Mouse (Mus musculus): ENCODE results near the gene Cd44. TPM values are rescaled to one million over a fixed set of nuclear protein-coding genes. Genes with fewer than 3 reads are reported as not detected.

Cd44 gene
- polyA plus RNA-seq, 1 experiment, result 77.1 TPM

DNA sequence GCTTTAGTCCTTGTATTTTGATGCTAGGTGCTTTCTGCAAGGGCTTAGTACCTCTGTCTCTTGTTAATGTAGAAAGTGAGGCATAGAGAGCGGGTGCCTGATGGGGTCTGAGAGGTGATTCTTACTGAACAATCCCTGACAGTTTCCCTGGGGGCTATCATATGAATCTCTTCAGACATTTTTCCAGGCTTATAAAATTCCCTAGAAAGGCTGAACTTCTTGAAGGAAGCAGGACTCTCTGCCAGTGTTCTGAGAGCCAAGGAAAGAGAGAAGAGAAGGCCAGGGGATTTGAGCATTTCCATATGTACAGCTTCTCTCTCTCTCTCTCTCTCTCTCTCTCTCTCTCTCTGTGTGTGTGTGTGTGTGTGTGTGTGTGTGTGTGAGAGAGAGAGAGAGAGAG is 92.0 kb downstream of the Cd44 start:
- TF ChIP-seq REST (IDR thresholded peaks at IDR 0.05; ENCODE audit: insufficient read depth, insufficient read length), result no peak
- no peak for TF ChIP-seq MYOG (IDR thresholded peaks at IDR 0.05; ENCODE audit: control insufficient read depth in 1 of 3, insufficient read depth in 1 of 3, insufficient read length in 2 of 3, low read depth in 2 of 3)
- no peak for TF ChIP-seq TCF3 (IDR thresholded peaks at IDR 0.05; ENCODE audit: insufficient read length, low read depth)
- no peak for TF ChIP-seq POLR2A (IDR thresholded peaks at IDR 0.05; ENCODE audit: insufficient read length, low read depth)
- no peak for TF ChIP-seq MYOD1 (IDR thresholded peaks at IDR 0.05; ENCODE audit: control insufficient read depth in 1 of 3, insufficient read length in 2 of 3, low read depth in 2 of 3)
- TF ChIP-seq CEBPB (IDR thresholded peaks at IDR 0.05; ENCODE audit: insufficient read depth, poor library complexity, severe bottlenecking), result no peak
- no peak for TF ChIP-seq TCF12 (IDR thresholded peaks at IDR 0.05; ENCODE audit: insufficient read depth, poor library complexity, severe bottlenecking)
- no peak for TF ChIP-seq E2F4 (IDR thresholded peaks at IDR 0.05; ENCODE audit: insufficient read depth)
- no peak for TF ChIP-seq SRF (IDR thresholded peaks at IDR 0.05; ENCODE audit: control insufficient read depth, insufficient read length, low read depth)
- Histone ChIP-seq H3ac (ENCODE audit: control insufficient read depth, insufficient read length) (no peak overlapping the region), H3K79me2 (ENCODE audit: control insufficient read depth, insufficient read depth) (no peaks in the 10 kb centered on the region), H3K4me3 (no peak overlapping the region), H3K4me2 (ENCODE audit: low read depth) (no peak overlapping the region), H3K36me3 (ENCODE audit: control insufficient read depth, insufficient read depth) (peaks cover 30% of the 10 kb centered on the region), H3K27me3 (ENCODE audit: control insufficient read depth, insufficient read depth, insufficient read length) (no peaks in the 10 kb centered on the region)

DNA sequence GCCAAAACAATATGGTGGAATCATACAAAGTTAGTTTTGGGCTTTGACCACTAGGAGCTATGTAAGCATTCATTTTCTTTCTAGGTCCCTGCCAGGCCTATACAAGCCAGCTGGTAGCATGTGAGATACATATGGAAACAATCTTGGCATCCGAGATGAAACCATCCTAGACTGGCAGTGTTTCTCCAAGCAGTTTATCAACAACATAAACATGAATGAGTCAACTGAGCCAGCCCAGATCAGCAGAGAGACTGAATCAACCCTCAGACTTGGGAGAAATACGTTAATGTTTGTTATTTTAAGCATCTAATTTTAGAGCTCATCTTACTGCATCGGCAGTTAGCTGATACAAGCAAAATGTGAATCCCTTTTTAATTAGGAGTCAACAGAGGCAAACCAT is 93.8 kb downstream of the Cd44 start:
- no peak overlapping the region for H3K4me3 ChIP-seq
- no peaks in the 10 kb centered on the region for H3K79me2 ChIP-seq (ENCODE audit: control insufficient read depth, insufficient read depth)
- H3ac ChIP-seq (ENCODE audit: control insufficient read depth, insufficient read length), result no peak overlapping the region
- H3K4me2 ChIP-seq (ENCODE audit: low read depth), result no peak overlapping the region
- no peaks in the 10 kb centered on the region for H3K27me3 ChIP-seq (ENCODE audit: control insufficient read depth, insufficient read depth, insufficient read length)
- peaks cover 12% of the 10 kb centered on the region for H3K36me3 ChIP-seq (ENCODE audit: control insufficient read depth, insufficient read depth)
- TF ChIP-seq CEBPB (IDR thresholded peaks at IDR 0.05; ENCODE audit: insufficient read depth, poor library complexity, severe bottlenecking), result no peak
- TF ChIP-seq REST (IDR thresholded peaks at IDR 0.05; ENCODE audit: insufficient read depth, insufficient read length), result no peak
- no peak for TF ChIP-seq POLR2AphosphoS2 (IDR thresholded peaks at IDR 0.05; ENCODE audit: insufficient read length, low read depth)
- TF ChIP-seq MYOG (IDR thresholded peaks at IDR 0.05; ENCODE audit: control insufficient read depth in 1 of 3, insufficient read depth in 1 of 3, insufficient read length in 2 of 3, low read depth in 2 of 3), result no peak
- TF ChIP-seq POLR2A (IDR thresholded peaks at IDR 0.05; ENCODE audit: insufficient read length, low read depth), result no peak
- no peak for TF ChIP-seq TCF3 (IDR thresholded peaks at IDR 0.05; ENCODE audit: insufficient read length, low read depth)
- no peak for TF ChIP-seq MYOD1 (IDR thresholded peaks at IDR 0.05; ENCODE audit: control insufficient read depth in 1 of 3, insufficient read length in 2 of 3, low read depth in 2 of 3)
- TF ChIP-seq USF1 (IDR thresholded peaks at IDR 0.05; ENCODE audit: low read depth), result no peak
- no peak for TF ChIP-seq MAX (IDR thresholded peaks at IDR 0.05; ENCODE audit: low read depth)
- TF ChIP-seq TCF12 (IDR thresholded peaks at IDR 0.05; ENCODE audit: insufficient read depth, poor library complexity, severe bottlenecking), result no peak
- TF ChIP-seq E2F4 (IDR thresholded peaks at IDR 0.05; ENCODE audit: insufficient read depth), result no peak
- TF ChIP-seq SRF (IDR thresholded peaks at IDR 0.05; ENCODE audit: control insufficient read depth, insufficient read length, low read depth), result no peak

DNA sequence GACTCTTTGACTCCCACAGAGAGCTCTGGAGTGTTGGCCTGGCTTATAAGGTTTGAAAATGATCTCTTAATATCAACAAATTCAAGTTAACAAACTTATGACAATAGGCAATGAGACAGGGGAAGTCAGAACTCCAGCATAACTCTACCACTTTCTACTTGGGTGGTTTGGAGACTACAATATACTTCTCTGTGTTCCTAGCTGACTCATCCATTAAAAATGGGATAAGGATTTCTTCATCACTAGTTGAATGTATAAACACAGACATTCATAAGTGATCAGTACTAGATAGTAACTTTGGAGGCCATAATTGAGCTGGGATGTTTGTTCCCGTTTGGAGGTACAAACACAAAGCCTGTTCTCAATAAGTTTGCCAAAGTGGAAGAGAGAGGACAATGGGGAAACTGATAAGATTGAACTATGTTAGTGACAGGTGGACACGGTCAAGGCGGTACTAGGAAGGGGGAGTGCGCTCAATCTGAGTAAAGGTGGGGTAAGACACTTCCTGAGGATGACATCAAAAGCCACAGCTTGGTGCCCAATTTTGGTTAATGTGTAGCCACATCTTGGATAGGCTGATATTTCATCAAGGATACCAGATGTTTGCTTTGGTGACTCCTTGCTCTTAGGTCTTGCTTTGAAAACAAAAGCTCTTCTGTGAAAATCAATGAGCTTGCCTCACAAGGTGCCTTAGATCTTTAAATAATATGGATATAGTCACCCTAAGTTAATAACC is 95.5 kb downstream of the Cd44 start:
- Histone ChIP-seq H3K36me3 (ENCODE audit: control insufficient read depth, insufficient read depth) (peaks cover 2% of the 10 kb centered on the region), H3ac (ENCODE audit: control insufficient read depth, insufficient read length) (no peak overlapping the region), H3K4me2 (ENCODE audit: low read depth) (no peak overlapping the region), H3K4me3 (no peak overlapping the region), H3K27me3 (ENCODE audit: control insufficient read depth, insufficient read depth, insufficient read length) (no peaks in the 10 kb centered on the region), H3K79me2 (ENCODE audit: control insufficient read depth, insufficient read depth) (no peaks in the 10 kb centered on the region)
- TF ChIP-seq REST (IDR thresholded peaks at IDR 0.05; ENCODE audit: insufficient read depth, insufficient read length), result no peak
- no peak for TF ChIP-seq CEBPB (IDR thresholded peaks at IDR 0.05; ENCODE audit: insufficient read depth, poor library complexity, severe bottlenecking)
- TF ChIP-seq POLR2A (IDR thresholded peaks at IDR 0.05; ENCODE audit: insufficient read length, low read depth), result no peak
- no peak for TF ChIP-seq MYOG (IDR thresholded peaks at IDR 0.05; ENCODE audit: control insufficient read depth in 1 of 3, insufficient read depth in 1 of 3, insufficient read length in 2 of 3, low read depth in 2 of 3)
- TF ChIP-seq MAX (IDR thresholded peaks at IDR 0.05; ENCODE audit: low read depth), result no peak
- TF ChIP-seq E2F4 (IDR thresholded peaks at IDR 0.05; ENCODE audit: insufficient read depth), result no peak
- TF ChIP-seq TCF12 (IDR thresholded peaks at IDR 0.05; ENCODE audit: insufficient read depth, poor library complexity, severe bottlenecking), result no peak
- no peak for TF ChIP-seq USF1 (IDR thresholded peaks at IDR 0.05; ENCODE audit: low read depth)
- TF ChIP-seq SRF (IDR thresholded peaks at IDR 0.05; ENCODE audit: control insufficient read depth, insufficient read length, low read depth), result no peak
- TF ChIP-seq MYOD1 (IDR thresholded peaks at IDR 0.05; ENCODE audit: control insufficient read depth in 1 of 3, insufficient read length in 2 of 3, low read depth in 2 of 3), result no peak

DNA sequence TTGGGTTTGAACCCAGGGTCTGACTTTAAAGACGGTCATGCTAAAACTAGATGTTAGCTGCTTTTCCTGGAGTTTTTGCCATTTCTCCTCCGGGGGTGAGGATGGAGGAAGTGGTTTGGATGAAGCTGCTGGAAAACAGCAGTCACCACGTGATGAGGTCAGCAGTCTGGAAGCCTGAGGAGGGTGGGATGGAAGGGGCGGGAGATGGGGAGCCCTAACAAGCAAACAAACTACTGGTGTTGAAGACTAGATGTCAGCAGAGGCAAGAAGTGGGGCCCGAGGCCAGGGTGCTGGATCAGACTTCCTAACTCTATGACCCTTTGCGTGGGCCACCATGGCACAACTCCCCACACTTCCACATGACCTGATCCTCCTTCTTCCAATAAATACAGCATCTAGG is 96.2 kb downstream of the Cd44 start:
- H3K4me2 ChIP-seq (ENCODE audit: low read depth), result peak overlapping the region; percentile 3
- H3K36me3 ChIP-seq (ENCODE audit: control insufficient read depth, insufficient read depth), result no peaks in the 10 kb centered on the region
- TF ChIP-seq E2F4 (IDR thresholded peaks at IDR 0.05; ENCODE audit: insufficient read depth), result no peak
- TF ChIP-seq USF1 (IDR thresholded peaks at IDR 0.05; ENCODE audit: low read depth), result peak; percentile 60
- H3K79me2 ChIP-seq (ENCODE audit: control insufficient read depth, insufficient read depth), result no peaks in the 10 kb centered on the region
- H3K27me3 ChIP-seq (ENCODE audit: control insufficient read depth, insufficient read depth, insufficient read length), result no peaks in the 10 kb centered on the region
- no peak overlapping the region for H3K4me3 ChIP-seq
- H3ac ChIP-seq (ENCODE audit: control insufficient read depth, insufficient read length), result no peak overlapping the region

DNA sequence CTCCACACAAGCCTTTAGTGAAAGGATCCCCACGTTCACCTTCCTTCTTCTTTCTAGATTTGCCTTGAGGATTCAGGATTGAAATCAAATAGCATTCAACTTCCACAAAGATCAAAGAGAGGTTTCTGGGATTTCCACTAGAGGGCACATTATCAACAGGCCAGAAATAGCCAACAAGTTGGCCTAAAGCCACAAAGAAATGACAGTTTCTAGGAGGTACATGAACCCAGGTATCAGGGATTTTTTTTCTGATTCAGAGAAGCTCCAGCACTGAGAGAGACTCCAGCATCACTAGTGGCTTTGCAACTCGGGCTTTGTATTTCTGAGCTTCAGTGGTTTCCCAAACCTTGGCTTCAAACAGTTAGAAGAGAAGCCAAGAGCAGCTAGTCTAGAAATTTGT is 97.4 kb downstream of the Cd44 start:
- Histone ChIP-seq H3K4me3 (no peak overlapping the region), H3K27me3 (ENCODE audit: control insufficient read depth, insufficient read depth, insufficient read length) (peaks cover 5% of the 10 kb centered on the region), H3ac (ENCODE audit: control insufficient read depth, insufficient read length) (no peak overlapping the region), H3K36me3 (ENCODE audit: control insufficient read depth, insufficient read depth) (no peaks in the 10 kb centered on the region), H3K79me2 (ENCODE audit: control insufficient read depth, insufficient read depth) (no peaks in the 10 kb centered on the region), H3K4me2 (ENCODE audit: low read depth) (no peak overlapping the region)
- TF ChIP-seq REST (IDR thresholded peaks at IDR 0.05; ENCODE audit: insufficient read depth, insufficient read length) (no peak), TCF12 (IDR thresholded peaks at IDR 0.05; ENCODE audit: insufficient read depth, poor library complexity, severe bottlenecking) (no peak), TCF3 (IDR thresholded peaks at IDR 0.05; ENCODE audit: insufficient read length, low read depth) (no peak), POLR2AphosphoS2 (IDR thresholded peaks at IDR 0.05; ENCODE audit: insufficient read length, low read depth) (no peak), USF1 (IDR thresholded peaks at IDR 0.05; ENCODE audit: low read depth) (no peak), MYOG (IDR thresholded peaks at IDR 0.05; ENCODE audit: control insufficient read depth in 1 of 3, insufficient read depth in 1 of 3, insufficient read length in 2 of 3, low read depth in 2 of 3) (no peak), SRF (IDR thresholded peaks at IDR 0.05; ENCODE audit: control insufficient read depth, insufficient read length, low read depth) (no peak), CEBPB (IDR thresholded peaks at IDR 0.05; ENCODE audit: insufficient read depth, poor library complexity, severe bottlenecking) (no peak)

Measured in myocyte (in vitro differentiated cells).